Mouse (Mus musculus) left cerebral cortex, postnatal 36 days (tissue): ENCODE results near the gene Zdhhc5. TPM values are rescaled to one million over a fixed set of nuclear protein-coding genes. Genes with fewer than 3 reads are reported as not detected.

Experiments
- DNase-seq, 2 experiments: peaks; one replicate each; pipeline ENCODE4 v3.0.0; 2021 to 2022; ENCODE audit warnings: low spot score in 2 of 2, mixed read lengths in 1 of 2
- intact Hi-C: fragments of 180-260 bp; cut with DNase I; formaldehyde crosslinking; loops from one replicate; pipeline ENCODE4 v1.15.1; 2025
- microRNA-seq: library from miRNA; unstranded; fragments of <30 nt; microRNA quantifications from one replicate; pipeline ENCODE4 v1.2.0, GENCODE M21; 2022
- total RNA-seq, 2 experiments: library from RNA; stranded (reverse); gene quantifications; 2 replicates each; pipeline ENCODE4 v1.2.3; 2021

Gene Zdhhc5
- total RNA-seq, 2 experiments from 2014 or later, result 42.1 to 48.9 TPM

DNA sequence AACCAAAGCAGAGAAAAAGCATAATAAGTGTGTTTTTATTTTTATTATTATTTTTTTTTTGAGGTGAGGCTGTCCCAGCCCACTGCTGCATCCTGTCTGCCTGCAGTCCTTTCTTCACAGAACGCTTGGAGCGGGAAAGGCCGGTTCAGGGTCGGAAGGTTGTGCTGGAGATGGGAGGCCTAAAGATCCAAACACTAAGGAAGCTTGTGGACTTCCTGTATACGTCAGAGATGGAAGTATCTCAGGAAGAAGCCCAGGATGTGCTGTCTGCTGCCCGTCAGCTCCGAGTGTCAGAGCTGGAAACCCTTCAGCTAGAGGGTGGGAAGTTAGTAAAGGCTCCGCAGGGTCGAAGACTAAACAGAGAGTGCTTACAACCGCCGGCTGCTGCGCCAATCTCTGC lies 48.9 kb downstream of the Zdhhc5 start:
- intact Hi-C loops, result no loop called here
- DNase-seq, result no peak

DNA sequence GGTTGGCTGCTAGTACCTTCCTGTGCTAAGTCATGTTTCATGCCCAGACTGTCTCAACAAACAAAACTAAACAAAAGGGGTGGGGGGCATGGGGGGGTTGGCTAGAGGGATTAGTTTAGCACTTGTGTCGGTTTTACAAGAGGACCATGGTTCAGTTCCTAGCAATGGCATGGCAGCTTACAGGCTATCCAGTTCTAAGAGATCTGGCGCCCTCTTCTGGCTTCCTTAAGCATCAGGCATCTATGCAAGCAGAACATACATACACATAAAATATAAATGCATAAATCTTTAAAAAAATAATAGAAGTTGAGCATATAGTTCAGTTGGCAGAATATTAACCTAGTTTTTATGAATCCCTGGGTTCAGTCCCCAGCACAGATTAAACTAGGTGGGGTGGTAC lies 52.1 kb downstream of the Zdhhc5 start:
- intact Hi-C loops, result no loop called here
- no peak for DNase-seq

GRCm38 (mm10) chr2:84660253-84660652 lies 54.7 kb downstream of the Zdhhc5 start:
- DNase-seq, result no peak
- intact Hi-C loops, result loop anchor here (2.0 kb wide), 1 partner anchor 205 kb away; no protein-coding TSS in a partner anchor

DNA sequence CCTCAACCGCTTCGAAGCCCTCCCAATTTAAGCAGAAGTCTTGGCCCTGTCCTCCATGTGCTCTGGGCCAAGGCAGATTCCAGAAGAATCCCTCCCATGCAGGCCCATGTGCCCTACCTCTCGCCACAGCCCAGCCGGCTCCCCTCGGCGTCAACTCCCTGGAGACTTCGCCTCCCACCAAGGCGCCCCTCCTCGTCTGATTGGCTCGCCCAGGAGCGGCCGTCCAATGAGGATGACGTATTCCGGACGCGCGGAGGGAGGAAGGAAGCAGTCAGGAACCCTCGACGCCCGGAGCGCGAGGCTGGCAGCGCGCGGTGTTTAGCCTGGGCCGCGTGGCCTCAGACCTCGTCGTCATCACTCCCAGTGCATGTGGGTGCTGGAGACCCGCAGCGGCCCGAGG lies 56.2 kb downstream of the Zdhhc5 start, which contains the start of gene Btbd18:
Gene Btbd18, plus strand, starts transcription at position 274 of the 400 bp plus-strand sequence.
- no peak for DNase-seq
- intact Hi-C loops, result no loop called here

DNA sequence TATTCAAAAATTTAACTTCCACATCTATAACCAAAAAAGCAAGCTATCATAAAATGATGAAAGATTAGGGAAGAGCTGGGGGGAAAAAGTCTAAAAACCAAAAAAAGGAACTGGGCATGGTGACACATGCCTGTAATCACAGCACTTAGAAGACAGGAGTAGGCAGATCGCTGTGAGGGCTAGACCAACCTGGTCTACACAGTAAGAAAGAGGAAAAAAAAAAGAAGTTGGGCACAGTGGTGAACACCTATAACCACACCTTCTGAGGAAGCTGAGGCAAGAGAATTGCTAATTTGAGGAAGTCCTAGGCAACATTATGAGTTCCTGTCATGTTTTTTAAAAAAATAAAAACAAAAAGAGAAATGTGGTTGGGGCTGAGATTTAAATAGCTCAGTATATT lies 59.1 kb downstream of the Zdhhc5 start:
- DNase-seq, result no peak
- intact Hi-C loops, result no loop called here

GRCm38 (mm10) chr2:84653354-84653753 lies 61.6 kb downstream of the Zdhhc5 start:
- DNase-seq, result no peak
- intact Hi-C loops, result loop anchor here (5.0 kb wide), 1 partner anchor 36 kb away; no protein-coding TSS in a partner anchor

DNA sequence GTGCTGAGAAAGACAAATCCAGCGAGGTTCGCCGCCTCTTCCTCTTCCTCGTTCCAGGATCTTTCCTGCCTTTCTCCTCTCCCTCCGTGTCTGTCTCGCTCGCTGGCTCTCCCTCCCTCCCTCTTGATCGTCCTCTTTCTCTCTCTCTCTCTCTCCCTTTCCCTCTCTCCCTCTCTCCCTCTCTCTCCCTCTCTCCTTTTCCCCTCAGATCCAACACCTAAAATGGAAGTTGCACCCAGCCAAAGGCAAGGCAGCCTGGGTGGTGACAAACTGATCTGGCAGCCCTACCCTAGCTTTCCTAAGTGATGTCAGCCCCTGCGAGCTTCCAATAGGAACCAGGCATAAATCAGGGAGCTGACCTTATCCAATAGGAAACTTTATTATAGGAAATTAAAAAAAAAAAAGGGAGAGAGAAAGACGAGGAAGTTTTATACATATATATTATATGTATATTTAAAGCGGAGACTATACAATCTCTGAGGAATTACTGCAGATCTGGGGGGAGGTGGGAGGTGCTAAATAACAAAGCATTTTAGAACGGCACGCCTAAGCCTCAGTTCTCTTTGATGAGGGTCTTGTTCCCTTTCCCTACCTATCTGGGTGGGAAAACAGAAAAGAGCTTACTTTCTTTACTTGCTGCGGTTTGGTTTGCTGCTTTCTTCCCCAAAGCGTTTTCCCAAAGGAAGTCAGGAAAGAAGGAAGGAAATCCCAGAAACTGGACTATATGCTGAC lies 64.3 kb downstream of the Zdhhc5 start, which contains the start of gene Ctnnd1:
Gene Ctnnd1, minus strand, starts transcription at position 302 of the 732 bp plus-strand sequence.
- intact Hi-C loops, result loop anchor here (5.0 kb wide), 1 partner anchor 33 kb away; no protein-coding TSS in a partner anchor
- peak; percentile 85 to 88 for DNase-seq

- no peak for DNase-seq
- intact Hi-C loops, result loop anchor here (2.0 to 5.0 kb wide), 2 partner anchors 15 to 32 kb away; no protein-coding TSS in a partner anchor
Observed at GRCm38 (mm10) chr2:84649674-84650073, 65.3 kb downstream of the Zdhhc5 start.

- intact Hi-C loops, result loop anchor here (2.0 kb wide), 1 partner anchor 14 kb away; no protein-coding TSS in a partner anchor
Observed at GRCm38 (mm10) chr2:84648369-84648768, 66.6 kb downstream of the Zdhhc5 start.

DNA sequence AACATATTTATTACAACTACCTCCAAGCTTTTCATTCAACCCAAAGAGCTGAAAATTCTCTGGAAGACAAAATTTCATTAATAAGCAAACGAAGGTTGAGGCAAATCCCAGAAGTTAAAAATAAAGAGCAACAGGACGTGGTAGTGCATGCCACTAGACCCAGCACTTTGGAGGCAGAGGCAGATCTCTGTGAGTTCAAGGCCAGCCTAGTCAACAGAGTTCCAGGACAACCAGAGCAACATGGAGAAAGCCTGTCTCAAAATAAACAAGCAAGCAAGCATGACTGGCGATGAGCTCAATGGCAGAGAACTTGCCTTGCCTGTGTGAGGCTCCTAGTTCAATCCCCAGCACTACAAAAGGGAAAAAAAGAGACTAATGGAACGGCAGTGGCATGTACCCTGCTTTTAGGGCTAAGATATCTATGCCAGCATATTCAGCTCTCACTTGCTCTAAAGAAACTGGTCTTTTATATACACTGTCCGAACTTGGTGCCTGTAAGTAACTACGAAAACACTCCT lies 67.9 kb downstream of the Zdhhc5 start:
- no peak for DNase-seq
- intact Hi-C loops, result no loop called here

More at GRCm38 (mm10) chr2:84648369-84648768, 66.6 kb downstream of the Zdhhc5 start:
- DNase-seq, result no peak

DNA sequence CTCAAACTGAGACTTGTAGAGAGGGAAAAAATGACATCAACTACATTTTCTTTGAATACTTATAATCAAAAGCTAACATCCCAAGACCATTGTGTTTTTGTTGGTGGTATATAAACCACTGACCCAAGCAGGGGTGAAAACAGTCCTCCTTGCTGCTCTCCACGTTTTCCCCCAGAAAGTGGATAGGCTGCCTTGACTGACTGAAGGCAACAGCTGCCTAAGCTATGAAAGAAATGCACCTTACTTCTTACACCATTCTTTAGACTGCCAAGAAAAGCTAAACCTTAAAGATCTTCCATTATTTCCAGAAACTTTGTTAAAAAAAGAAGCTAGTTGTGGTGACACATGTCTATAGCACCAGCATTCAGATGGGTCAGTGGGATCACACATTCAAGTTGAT lies 68.8 kb downstream of the Zdhhc5 start:
- DNase-seq, result no peak
- intact Hi-C loops, result no loop called here

DNA sequence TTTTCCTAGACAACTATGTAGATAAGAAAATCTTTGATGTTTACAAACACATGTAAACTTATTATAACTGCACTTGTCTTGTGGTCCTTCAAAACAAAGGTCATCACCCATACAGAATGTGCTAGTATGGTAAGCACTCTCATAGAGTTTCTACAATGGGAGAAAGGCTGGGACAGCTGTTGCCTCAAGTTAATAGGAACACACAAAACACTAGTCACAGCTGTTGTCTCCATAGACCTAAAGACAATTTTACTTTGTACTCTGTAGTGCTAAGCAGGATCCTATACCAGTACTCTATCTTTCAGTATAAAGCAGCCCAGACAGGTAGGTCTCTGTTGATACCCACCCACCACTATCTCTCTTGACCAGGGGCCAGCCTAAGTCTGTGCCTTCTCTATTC lies 74.1 kb downstream of the Zdhhc5 start:
- no peak for DNase-seq
- intact Hi-C loops, result no loop called here

DNA sequence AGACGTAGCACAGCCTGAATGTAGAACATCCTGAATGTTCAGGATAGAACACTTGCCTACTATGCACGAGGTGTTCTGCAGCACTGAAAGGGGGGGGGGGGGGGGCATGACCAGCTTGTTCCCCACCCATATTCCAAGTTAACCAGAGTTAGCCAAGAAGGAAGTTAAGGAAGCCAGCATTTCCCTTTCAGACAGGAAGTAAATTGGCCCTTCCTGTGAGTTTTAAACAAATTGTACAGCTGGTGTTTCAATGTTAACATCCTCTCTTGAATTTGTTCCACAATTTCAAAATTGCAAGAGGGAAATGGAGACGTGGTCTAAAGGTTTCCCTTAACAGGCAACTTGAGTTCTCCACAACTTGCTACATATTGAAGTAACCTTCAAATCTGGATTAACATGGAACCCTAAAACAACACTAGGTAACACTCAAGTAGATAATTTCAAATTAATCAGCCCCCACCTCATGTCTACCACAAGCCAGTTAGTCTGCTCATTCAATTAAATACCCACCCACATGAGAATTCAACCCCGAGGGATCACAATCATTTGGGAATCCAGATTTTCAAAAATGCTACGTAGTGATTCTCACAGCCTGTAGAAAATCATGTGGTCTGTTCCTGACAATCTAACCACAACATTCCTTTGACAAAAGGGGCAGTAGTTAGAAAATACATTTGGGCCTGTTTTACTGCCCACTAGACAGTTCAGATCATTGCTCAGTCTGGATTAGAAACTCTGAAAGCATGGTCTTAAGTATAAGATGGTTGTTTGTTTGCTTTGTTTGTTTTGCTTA lies 76.4 kb downstream of the Zdhhc5 start:
- no peak for DNase-seq
- intact Hi-C loops, result no loop called here

Small RNAs within 50 kb of the gene (microRNA-seq; reads per million reads assigned to microRNA genes)
- gene Mir130a, result 1,337 reads per million, percentile 81 among the genes with 10 or more reads in this experiment

Other genes starting within 250 kb of the Zdhhc5 start
- gene Tfpi, start 238.4 kb downstream of the Zdhhc5 start, total RNA-seq, result 1 to 10 TPM; 3.8 to 5.8 TPM
- 10 to 100 TPM; 56.8 to 66.1 TPM for gene Ctnnd1, start 64.4 kb downstream of the Zdhhc5 start, total RNA-seq
- not detected for gene Btbd18, start 56.1 kb downstream of the Zdhhc5 start, total RNA-seq
- 10 to 100 TPM; 35.5 to 41.2 TPM for gene Selenoh, start 44.4 kb downstream of the Zdhhc5 start, total RNA-seq
- gene Gm28635, start 37.1 kb downstream of the Zdhhc5 start, total RNA-seq, result 1 to 10 TPM; 6.0 to 8.1 TPM
- 10 to 100 TPM; 27.2 to 31.9 TPM for gene Med19, start 36.8 kb downstream of the Zdhhc5 start, total RNA-seq
- gene Tmx2, start 36.0 kb downstream of the Zdhhc5 start, total RNA-seq, result 100 to 1,000 TPM; 223 to 252 TPM
- 10 to 100 TPM in 1 of 2 experiments, 1 to 10 TPM in 1; 6.6 to 10.5 TPM for gene Clp1, start 12.2 kb upstream of the Zdhhc5 start, total RNA-seq
- 10 to 100 TPM; 65.8 to 94.6 TPM for gene Ypel4, start 18.9 kb upstream of the Zdhhc5 start, total RNA-seq
- 1 to 10 TPM; 1.2 to 1.7 TPM for gene Gm19426, start 28.5 kb upstream of the Zdhhc5 start, total RNA-seq
- 1 to 10 TPM; 5.3 to 7.7 TPM for gene Serping1, start 60.3 kb upstream of the Zdhhc5 start, total RNA-seq
- 1 to 10 TPM; 5.2 to 5.5 TPM for gene Ube2l6, start 83.6 kb upstream of the Zdhhc5 start, total RNA-seq
- gene Smtnl1, start 107.5 kb upstream of the Zdhhc5 start, total RNA-seq, result not detected
- 10 to 100 TPM; 53.8 to 55.9 TPM for gene Timm10, start 111.8 kb upstream of the Zdhhc5 start, total RNA-seq
- under 1 TPM; 0.25 to 0.32 TPM for gene Slc43a1, start 123.7 kb upstream of the Zdhhc5 start, total RNA-seq
- 10 to 100 TPM; 90.0 to 92.0 TPM for gene Rtn4rl2, start 171.5 kb upstream of the Zdhhc5 start, total RNA-seq
- under 1 TPM; 0.29 to 0.32 TPM for gene Slc43a3, start 221.4 kb upstream of the Zdhhc5 start, total RNA-seq